Mouse (Mus musculus) erythroblast, embryonic 14.5 days (primary cell): ENCODE measurements at regions not wholly inside any gene's neighbourhood (a gene's known extent, or its start where the extent isn't known, plus 50 kb on each side); places are given as distances from the start of the nearest gene placed in this dataset.

ENCODE experiments used
- GATA1 ChIP-seq: IDR thresholded peaks from 2 replicates; pipeline ENCODE4 v1.6.1; 2012; ENCODE audit warnings: low read length, inconsistent platforms, mixed read lengths
- TAL1 ChIP-seq: IDR thresholded peaks from 3 replicates; pipeline ENCODE4 v1.6.1; 2012; ENCODE audit warnings: low read length, inconsistent platforms, mixed read lengths

DNA sequence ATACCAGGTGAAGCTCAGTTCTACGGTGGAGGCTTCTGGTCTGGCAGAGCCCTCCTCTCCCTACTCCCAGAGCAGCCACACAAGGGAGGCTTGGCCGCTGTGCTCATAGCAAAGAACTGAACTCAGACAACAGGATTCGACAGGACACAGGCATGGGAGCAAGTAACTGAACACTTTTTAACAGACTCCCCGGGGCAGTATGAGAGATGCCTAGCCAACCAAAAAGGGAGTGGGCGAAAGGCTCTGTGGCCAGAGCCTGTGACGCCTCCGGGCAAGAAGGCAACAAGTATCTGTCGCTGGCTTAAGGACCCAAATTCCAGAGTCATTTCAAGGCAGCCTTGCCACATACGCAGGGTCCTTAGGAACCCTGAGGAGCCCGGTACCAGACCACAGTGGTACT is 188.8 kb upstream of the Klf14 start:
- TF ChIP-seq TAL1 (no peak), GATA1 (no peak)
